21 mouse cellular contexts compared by ENCODE assay signal in the genomic region with DNA sequence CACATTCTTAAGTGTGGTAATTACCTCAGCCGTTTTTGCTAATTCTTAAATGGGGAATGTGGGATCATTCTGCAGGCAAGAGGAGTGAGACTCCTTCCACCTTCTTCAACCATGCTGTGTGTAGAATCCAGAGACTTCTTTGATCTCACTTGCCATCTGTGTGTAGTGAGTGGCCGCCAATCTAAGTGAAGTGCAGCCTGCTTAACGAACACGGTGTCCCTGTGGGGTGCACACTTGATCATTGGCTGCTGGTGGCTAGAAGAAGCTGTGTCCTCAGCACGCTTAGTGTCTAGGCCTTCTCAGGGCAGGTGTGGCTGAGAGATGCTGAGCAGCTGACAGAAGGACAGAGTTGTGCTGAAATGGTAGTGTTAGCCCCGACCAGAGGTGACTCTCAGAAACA.
"Had no signal": no experiment of that assay in that cellular context is flagged by ENCODE, and none has a peak within 500 bp of the region (broad histone marks: within the 10 kb centered on the region; RNA-seq: fewer than 3 reads in every experiment).

No protein-coding gene starts in this region.

- H3K4me3 ChIP-seq: heart, embryonic 12.5 days; hindbrain, embryonic 13.5 days; hindbrain, embryonic 15.5 days; kidney, embryonic 15.5 days; limb, embryonic 13.5 days; limb, embryonic 15.5 days; liver, embryonic 12.5 days had no signal

- H3K27me3 ChIP-seq: heart, embryonic 12.5 days; hindbrain, embryonic 15.5 days; liver, embryonic 12.5 days had no signal

- ATAC-seq: hindbrain, postnatal 0 days; intestine, embryonic 16.5 days; liver, embryonic 12.5 days had no signal

- H3K4me1 ChIP-seq: liver, embryonic 12.5 days had no signal

- H3K36me3 ChIP-seq: heart, embryonic 12.5 days; hindbrain, embryonic 13.5 days; hindbrain, embryonic 15.5 days; kidney, embryonic 15.5 days; limb, embryonic 13.5 days; limb, embryonic 15.5 days; liver, embryonic 12.5 days had no signal

- DNase-seq: gastrocnemius, postnatal 14 days; gastrocnemius, postnatal 36 days; heart, adult 18-20 months; heart, postnatal 10 days; kidney, adult 11 months; kidney, adult 2 months; kidney, adult 9 months; kidney, postnatal 14 days; kidney, postnatal 36 days; layer of hippocampus, adult 9-11 months; layer of hippocampus, postnatal 36 days; left cerebral cortex, postnatal 4 days had no signal

- H3K9me3 ChIP-seq: heart, embryonic 12.5 days; hindbrain, embryonic 13.5 days; hindbrain, embryonic 15.5 days; kidney, embryonic 15.5 days; limb, embryonic 13.5 days; limb, embryonic 15.5 days; liver, embryonic 12.5 days had no signal
